Mouse (Mus musculus) bone marrow, adult 2 months (tissue): ENCODE measurements around the gene Bhmt2.

Experiments
- CTCF ChIP-seq: fragments of 200-500 bp; IDR thresholded peaks from 2 replicates; pipeline ENCODE4 v1.5.1; 2011; ENCODE audit warnings: low read length, control low read depth; ENCODE audit not compliant: control insufficient read depth, insufficient read depth
- POLR2A ChIP-seq: fragments of 200-500 bp; IDR thresholded peaks from 2 replicates; pipeline ENCODE4 v1.6.1; 2011; ENCODE audit warnings: low read depth, mild to moderate bottlenecking, control low read depth, low read length, borderline replicate concordance; ENCODE audit not compliant: control insufficient read depth

- no peak for TF ChIP-seq POLR2A
- TF ChIP-seq CTCF: no peak
Observed at GRCm38 (mm10) chr13:93636561-93636960, 37.5 kb downstream of the Bhmt2 start.
